In genomic region chr8:94702844-94703813, GRCm38 (mm10) we compare ENCODE assay signal across 8 mouse cellular contexts. TPM values are rescaled to one million over a fixed set of nuclear protein-coding genes. Genes with fewer than 3 reads are reported as not detected.
A peak's percentile ranks its signal among the peaks of the same experiment; 100 is the strongest.
DNase-seq lines count a peak whose midpoint lies in the region; ATAC-seq and TF ChIP-seq lines count a peak whose summit lies in the region.

No protein-coding gene starts in this region.

- peak; percentile 56 for TF ChIP-seq CTCF in E14TG2a.4 (conservative IDR thresholded peaks at IDR 0.05; ENCODE audit: low read length)
- peak; percentile 81 for TF ChIP-seq CTCF in heart, postnatal 0 days (IDR thresholded peaks at IDR 0.05; ENCODE audit: low read depth)

- peak overlapping the region; percentile 57 for H3K4me2 ChIP-seq in forebrain, embryonic 11.5 days (ENCODE audit: low read depth, low read length, severe bottlenecking)
- peak overlapping the region; percentile 60 for H3K4me2 ChIP-seq in heart, postnatal 0 days (ENCODE audit: low read depth, low read length)
- peak overlapping the region; percentile 66 for H3K4me2 ChIP-seq in liver, embryonic 16.5 days (ENCODE audit: low read depth, low read length)
- H3K4me2 ChIP-seq in neural tube, embryonic 12.5 days (replicated peaks): peak overlapping the region; percentile 56

- peak; percentile 90 for ATAC-seq in forebrain, embryonic 11.5 days (replicated peaks; ENCODE audit: low FRiP score)
- peak; percentile 64 for ATAC-seq in heart, postnatal 0 days (ENCODE audit: insufficient read depth, low read depth)
- peak; percentile 81 for ATAC-seq in liver, embryonic 16.5 days (ENCODE audit: low read depth)
- ATAC-seq in neural tube, embryonic 12.5 days (ENCODE audit: low FRiP score, low read depth): peak; percentile 67

- peaks cover 46% of the 10 kb centered on the region for H3K4me1 ChIP-seq in E14TG2a.4 (replicated peaks; ENCODE audit: low read depth, low read length)
- H3K4me1 ChIP-seq in forebrain, embryonic 11.5 days (replicated peaks; ENCODE audit: control insufficient read depth, insufficient read depth, low read length): no peaks in the 10 kb centered on the region
- H3K4me1 ChIP-seq in heart, postnatal 0 days (ENCODE audit: control insufficient read depth, insufficient read depth): peaks cover 7% of the 10 kb centered on the region; the same call in 1 of the 2 replicates
- peaks cover 14% of the 10 kb centered on the region for H3K4me1 ChIP-seq in liver, embryonic 16.5 days (ENCODE audit: control insufficient read depth, low read depth, low read length)
- H3K4me1 ChIP-seq in neural tube, embryonic 12.5 days: no peaks in the 10 kb centered on the region

- WGBS in forebrain, embryonic 11.5 days: 1% methylated on average over 35 of the region's 35 CpGs
- WGBS in heart, postnatal 0 days: under 1% methylated on average over 35 of the region's 35 CpGs
- under 1% methylated on average over 35 of the region's 35 CpGs for WGBS in liver, embryonic 16.5 days (ENCODE audit: insufficient replicate concordance)
- WGBS in neural tube, embryonic 12.5 days: under 1% methylated on average over 35 of the region's 35 CpGs

- peak; percentile 67 for DNase-seq in c-Kit-positive CD71-positive TER-119-negative erythroid progenitor cells, embryonic 14.5 days (ENCODE audit: low read depth)
- peak; percentile 90 for DNase-seq in forebrain, embryonic 11.5 days (ENCODE audit: low spot score)
- DNase-seq in heart, postnatal 0 days (ENCODE audit: low spot score): peak; percentile 74
- DNase-seq in kidney, postnatal 36 days: peak; percentile 85 to 93
- peak; percentile 84 for DNase-seq in testis, postnatal 10 days (ENCODE audit: low spot score)

- peak overlapping the region; percentile 52 for H3K9ac ChIP-seq in forebrain, embryonic 11.5 days (ENCODE audit: low read length)
- 0 out of 2 replicates have a peak overlapping the region, but pooled peaks have one; percentile 1 for H3K9ac ChIP-seq in heart, postnatal 0 days (replicated peaks; ENCODE audit: low read depth, low read length)
- peak overlapping the region; percentile 57 for H3K9ac ChIP-seq in liver, embryonic 16.5 days (ENCODE audit: low read depth, low read length)
- H3K9ac ChIP-seq in neural tube, embryonic 12.5 days: peak overlapping the region; percentile 13; the same call in 1 of the 2 replicates

- 0 out of 2 replicates have a peak overlapping the region, but pooled peaks have one; percentile 3 for H3K27ac ChIP-seq in forebrain, embryonic 11.5 days (ENCODE audit: low read depth, low read length)
- peak overlapping the region; percentile 47 for H3K27ac ChIP-seq in heart, postnatal 0 days (ENCODE audit: low read depth)
- 0 out of 2 replicates have a peak overlapping the region, but pooled peaks have one; percentile 18 for H3K27ac ChIP-seq in liver, embryonic 16.5 days (ENCODE audit: low read length)
- H3K27ac ChIP-seq in neural tube, embryonic 12.5 days: no peak overlapping the region

- no peaks in the 10 kb centered on the region for H3K36me3 ChIP-seq in E14TG2a.4 (ENCODE audit: insufficient read depth, low read length)
- H3K36me3 ChIP-seq in forebrain, embryonic 11.5 days (ENCODE audit: control insufficient read depth, insufficient read depth, low read length): no peaks in the 10 kb centered on the region
- H3K36me3 ChIP-seq in heart, postnatal 0 days (replicated peaks; ENCODE audit: control insufficient read depth, insufficient read depth, low read length): no peaks in the 10 kb centered on the region
- no peaks in the 10 kb centered on the region for H3K36me3 ChIP-seq in liver, embryonic 16.5 days (ENCODE audit: control insufficient read depth, insufficient read depth)
- H3K36me3 ChIP-seq in neural tube, embryonic 12.5 days: no peaks in the 10 kb centered on the region

- no peak for TF ChIP-seq EP300 in heart, postnatal 0 days (IDR thresholded peaks at IDR 0.05; ENCODE audit: low read depth)

- peaks cover 13% of the 10 kb centered on the region for H3K27me3 ChIP-seq in E14TG2a.4 (ENCODE audit: insufficient read depth, low read length)
- no peaks in the 10 kb centered on the region for H3K27me3 ChIP-seq in forebrain, embryonic 11.5 days (ENCODE audit: control insufficient read depth, insufficient read depth, low read length)
- 0 out of 2 replicates have a peak, but pooled peaks cover under 1% of the 10 kb centered on the region for H3K27me3 ChIP-seq in heart, postnatal 0 days (ENCODE audit: control insufficient read depth, insufficient read depth, low read length)
- peaks cover under 1% of the 10 kb centered on the region; the same call in 1 of the 2 replicates for H3K27me3 ChIP-seq in liver, embryonic 16.5 days (ENCODE audit: control insufficient read depth, insufficient read depth, low read depth, low read length)
- H3K27me3 ChIP-seq in neural tube, embryonic 12.5 days (replicated peaks): peaks cover 3% of the 10 kb centered on the region

- no peaks in the 10 kb centered on the region for H3K9me3 ChIP-seq in E14TG2a.4 (ENCODE audit: low read length)
- H3K9me3 ChIP-seq in forebrain, embryonic 11.5 days (ENCODE audit: control insufficient read depth, low read length): no peaks in the 10 kb centered on the region
- no peaks in the 10 kb centered on the region for H3K9me3 ChIP-seq in heart, postnatal 0 days (replicated peaks; ENCODE audit: control insufficient read depth, low read length)
- no peaks in the 10 kb centered on the region for H3K9me3 ChIP-seq in liver, embryonic 16.5 days (replicated peaks; ENCODE audit: control insufficient read depth, low read length)
- no peaks in the 10 kb centered on the region for H3K9me3 ChIP-seq in neural tube, embryonic 12.5 days

- H3K4me3 ChIP-seq in E14TG2a.4 (replicated peaks; ENCODE audit: low read length): peak overlapping the region; percentile 82
- peak overlapping the region; percentile 48 for H3K4me3 ChIP-seq in forebrain, embryonic 11.5 days (ENCODE audit: low read depth, low read length)
- H3K4me3 ChIP-seq in heart, postnatal 0 days (ENCODE audit: low read depth, low read length): peak overlapping the region; percentile 49
- H3K4me3 ChIP-seq in liver, embryonic 16.5 days (ENCODE audit: low read depth, low read length): peak overlapping the region; percentile 60
- peak overlapping the region; percentile 40 for H3K4me3 ChIP-seq in neural tube, embryonic 12.5 days

RNA-seq across cellular contexts. Expression of gene Pllp, which starts 7.1 kb away (rescaled TPM):
- polyA plus RNA-seq in forebrain, embryonic 11.5 days (2014; fragmentation: Nextera tagmentation; extraction: Ambion mirVana): 0.60 and 0.96 TPM in 2 replicates
- 1.7 and 5.0 TPM in 2 replicates for total RNA-seq in heart, postnatal 0 days (2014; rRNA removed; ENCODE audit: low replicate concordance)
- polyA plus RNA-seq in heart, postnatal 0 days (2015; fragmentation: Nextera tagmentation; extraction: Ambion mirVana): 0.21 and 0.36 TPM in 2 replicates
- 0.42 and 0.96 TPM in 2 replicates for polyA plus RNA-seq in liver, embryonic 16.5 days (2015; fragmentation: Nextera tagmentation; extraction: Ambion mirVana)
- polyA plus RNA-seq in neural tube, embryonic 12.5 days (2016; fragmentation: Nextera tagmentation; extraction: Ambion mirVana): 0.66 and 0.97 TPM in 2 replicates

RNA-seq across cellular contexts. Expression of gene Arl2bp, which starts 36.7 kb away (rescaled TPM):
- polyA plus RNA-seq in forebrain, embryonic 11.5 days (2014; fragmentation: Nextera tagmentation; extraction: Ambion mirVana): 82.3 and 89.1 TPM in 2 replicates
- 160 and 223 TPM in 2 replicates for total RNA-seq in heart, postnatal 0 days (2014; rRNA removed; ENCODE audit: low replicate concordance)
- polyA plus RNA-seq in heart, postnatal 0 days (2015; fragmentation: Nextera tagmentation; extraction: Ambion mirVana): 110 and 125 TPM in 2 replicates
- 19.0 and 19.5 TPM in 2 replicates for polyA plus RNA-seq in liver, embryonic 16.5 days (2015; fragmentation: Nextera tagmentation; extraction: Ambion mirVana)
- polyA plus RNA-seq in neural tube, embryonic 12.5 days (2016; fragmentation: Nextera tagmentation; extraction: Ambion mirVana): 225 and 236 TPM in 2 replicates

RNA-seq across cellular contexts. Expression of gene Ccl22, which starts 42.3 kb away (rescaled TPM):
- not detected in 2 replicates for polyA plus RNA-seq in forebrain, embryonic 11.5 days (2014; fragmentation: Nextera tagmentation; extraction: Ambion mirVana)
- 1.7 TPM in 1 of 2 replicates, not detected in the other for total RNA-seq in heart, postnatal 0 days (2014; rRNA removed; ENCODE audit: low replicate concordance)
- polyA plus RNA-seq in heart, postnatal 0 days (2015; fragmentation: Nextera tagmentation; extraction: Ambion mirVana): not detected in 2 replicates
- polyA plus RNA-seq in liver, embryonic 16.5 days (2015; fragmentation: Nextera tagmentation; extraction: Ambion mirVana): 0.27 and 0.37 TPM in 2 replicates
- not detected in 2 replicates for polyA plus RNA-seq in neural tube, embryonic 12.5 days (2016; fragmentation: Nextera tagmentation; extraction: Ambion mirVana)

Comparison
In these comparisons a context has a peak if more than half of its experiments do, and no peak if none do; other contexts are left out.
1. H3K9ac ChIP-seq: peak in every context shown above with its lines; median percentile 57 in liver, embryonic 16.5 days; 52 in forebrain, embryonic 11.5 days; 13 in neural tube, embryonic 12.5 days; 1 in heart, postnatal 0 days.